Mouse (Mus musculus): ENCODE data around the gene Itga9.

Gene Itga9

GRCm38 (mm10) chr9:118763646-118764045 is 157.2 kb downstream of the Itga9 start:
- no peak for DNase-seq (ENCODE audit: extremely low spot score, low read depth, low spot score)

GRCm38 (mm10) chr9:118765059-118765458 is 158.6 kb downstream of the Itga9 start:
- DNase-seq (ENCODE audit: extremely low spot score, low read depth, low spot score): no peak

GRCm38 (mm10) chr9:118767008-118767407 is 160.5 kb downstream of the Itga9 start:
- no peak for DNase-seq (ENCODE audit: extremely low spot score, low read depth, low spot score)

- DNase-seq (ENCODE audit: extremely low spot score, low read depth, low spot score): no peak
Measured at GRCm38 (mm10) chr9:118768596-118768995, 162.1 kb downstream of the Itga9 start.

- no peak for DNase-seq (ENCODE audit: extremely low spot score, low read depth, low spot score)
Measured at GRCm38 (mm10) chr9:118770366-118770765, 163.9 kb downstream of the Itga9 start.

GRCm38 (mm10) chr9:118774676-118775075 is 168.2 kb downstream of the Itga9 start:
- DNase-seq (ENCODE audit: extremely low spot score, low read depth, low spot score): no peak

GRCm38 (mm10) chr9:118776880-118777438 is 170.5 kb downstream of the Itga9 start:
- no peak for DNase-seq (ENCODE audit: extremely low spot score, low read depth, low spot score)

GRCm38 (mm10) chr9:118778596-118778995 is 172.1 kb downstream of the Itga9 start:
- DNase-seq (ENCODE audit: extremely low spot score, low read depth, low spot score): no peak

GRCm38 (mm10) chr9:118784621-118785020 is 178.1 kb downstream of the Itga9 start:
- DNase-seq (ENCODE audit: extremely low spot score, low read depth, low spot score): no peak

GRCm38 (mm10) chr9:118785816-118786215 is 179.3 kb downstream of the Itga9 start:
- DNase-seq (ENCODE audit: extremely low spot score, low read depth, low spot score): no peak

- no peak for DNase-seq (ENCODE audit: extremely low spot score, low read depth, low spot score)
Measured at GRCm38 (mm10) chr9:118788869-118789281, 182.4 kb downstream of the Itga9 start.

- no peak for DNase-seq (ENCODE audit: extremely low spot score, low read depth, low spot score)
Measured at GRCm38 (mm10) chr9:118791231-118791630, 184.7 kb downstream of the Itga9 start.

GRCm38 (mm10) chr9:118793151-118793785 is 186.8 kb downstream of the Itga9 start:
- no peak for DNase-seq (ENCODE audit: extremely low spot score, low read depth, low spot score)

GRCm38 (mm10) chr9:118794668-118795067 is 188.2 kb downstream of the Itga9 start:
- no peak for DNase-seq (ENCODE audit: extremely low spot score, low read depth, low spot score)

- DNase-seq (ENCODE audit: extremely low spot score, low read depth, low spot score): no peak
Measured at GRCm38 (mm10) chr9:118795304-118795703, 188.8 kb downstream of the Itga9 start.

GRCm38 (mm10) chr9:118799105-118799504 is 192.6 kb downstream of the Itga9 start:
- no peak for DNase-seq (ENCODE audit: extremely low spot score, low read depth, low spot score)

- DNase-seq (ENCODE audit: extremely low spot score, low read depth, low spot score): no peak
Measured at GRCm38 (mm10) chr9:118801176-118801909, 194.9 kb downstream of the Itga9 start.

- no peak for DNase-seq (ENCODE audit: extremely low spot score, low read depth, low spot score)
Measured at GRCm38 (mm10) chr9:118801910-118802287, 195.4 kb downstream of the Itga9 start.

GRCm38 (mm10) chr9:118802380-118802779 is 195.9 kb downstream of the Itga9 start:
- DNase-seq (ENCODE audit: extremely low spot score, low read depth, low spot score): no peak

GRCm38 (mm10) chr9:118805740-118806139 is 199.2 kb downstream of the Itga9 start:
- no peak for DNase-seq (ENCODE audit: extremely low spot score, low read depth, low spot score)

- no peak for DNase-seq (ENCODE audit: extremely low spot score, low read depth, low spot score)
Measured at GRCm38 (mm10) chr9:118807669-118808068, 201.2 kb downstream of the Itga9 start.

- no peak for DNase-seq (ENCODE audit: extremely low spot score, low read depth, low spot score)
Measured at GRCm38 (mm10) chr9:118812221-118812620, 205.7 kb downstream of the Itga9 start.
